Mouse (Mus musculus) spleen, adult 2 months (tissue): ENCODE data around the gene Iqsec2.

Source experiments
- CTCF ChIP-seq: fragments of 200-500 bp; IDR thresholded peaks from 2 replicates; pipeline ENCODE4 v1.5.1; 2011; ENCODE audit warnings: mild to moderate bottlenecking, inconsistent platforms; ENCODE audit not compliant: insufficient read depth, insufficient read length, insufficient replicate concordance; ENCODE audit errors: extremely low read depth
- POLR2A ChIP-seq: fragments of 200-500 bp; IDR thresholded peaks from 2 replicates; pipeline ENCODE4 v1.6.1; 2011; ENCODE audit warnings: low read depth, low read length, inconsistent platforms

DNA sequence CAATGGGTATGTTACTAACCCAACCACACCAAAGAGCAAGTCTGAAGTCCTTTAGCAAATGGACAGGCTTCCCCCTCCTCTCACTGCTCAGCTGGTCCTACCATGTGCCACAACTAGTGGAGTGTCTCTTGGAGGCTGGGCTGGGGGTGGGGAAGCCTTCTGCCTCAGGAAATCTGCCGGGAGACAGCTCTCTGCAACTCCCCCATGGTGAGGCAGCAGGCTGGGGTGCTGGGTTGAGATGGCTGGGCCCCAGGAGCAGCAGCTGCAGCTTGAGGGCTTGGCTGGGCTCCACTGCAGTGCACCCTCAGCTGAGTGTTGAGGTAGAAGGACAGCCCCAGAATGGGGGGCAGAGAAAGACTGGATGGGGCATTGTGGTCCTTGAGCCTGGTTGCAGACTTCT, 2.1 kb downstream of the Iqsec2 start:
- TF ChIP-seq POLR2A = no peak
- no peak for TF ChIP-seq CTCF
